Mouse (Mus musculus) T-helper 1 cell (primary cell): ENCODE data around the gene Adpgk.

ENCODE experiments used
- in situ Hi-C: fragments of 300-600 bp; cut with MboI, MseI; formaldehyde crosslinking; loops from one replicate; pipeline ENCODE4 v1.15.1; 2025; ENCODE audit warnings: high pct_unique_total_duplicates

Adpgk gene

DNA sequence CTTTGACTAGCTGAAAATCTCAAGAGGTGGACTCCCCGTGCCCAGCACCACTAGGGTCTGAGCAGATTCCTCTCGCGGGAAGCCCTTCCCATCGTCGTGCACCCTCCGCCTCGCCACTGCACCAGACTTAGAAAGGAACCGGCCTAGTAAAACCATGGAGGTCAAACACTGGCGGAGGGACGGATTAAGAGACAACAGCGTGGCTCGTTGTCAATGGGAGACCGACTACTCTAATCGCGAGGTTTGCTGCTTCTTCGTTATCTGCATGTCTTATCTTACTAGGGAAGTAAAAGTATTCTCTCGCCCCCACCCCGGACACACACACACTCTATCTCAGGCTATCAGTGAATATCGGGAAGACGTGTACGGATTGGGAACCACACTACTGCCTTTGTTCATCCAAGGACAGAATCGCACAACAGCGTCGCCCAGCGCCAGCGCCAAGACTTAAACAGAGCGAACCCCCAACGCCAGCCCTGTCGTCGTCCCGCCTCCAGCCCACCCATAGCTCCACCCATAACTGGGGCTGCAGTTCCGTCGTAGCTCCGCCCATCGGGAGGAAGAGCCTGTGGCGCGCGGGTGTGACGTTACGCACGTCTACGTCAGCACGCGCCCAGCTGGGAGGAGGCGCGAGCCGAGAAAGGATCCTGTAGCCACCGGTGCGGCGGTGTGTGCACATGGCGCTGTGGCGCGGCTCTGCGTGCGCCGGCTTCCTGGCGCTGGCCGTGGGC is at the start of gene Adpgk:
TSS of gene Adpgk (plus strand) at position 602 of the 731 bp plus-strand sequence.
- in situ Hi-C loops: no loop called here

DNA sequence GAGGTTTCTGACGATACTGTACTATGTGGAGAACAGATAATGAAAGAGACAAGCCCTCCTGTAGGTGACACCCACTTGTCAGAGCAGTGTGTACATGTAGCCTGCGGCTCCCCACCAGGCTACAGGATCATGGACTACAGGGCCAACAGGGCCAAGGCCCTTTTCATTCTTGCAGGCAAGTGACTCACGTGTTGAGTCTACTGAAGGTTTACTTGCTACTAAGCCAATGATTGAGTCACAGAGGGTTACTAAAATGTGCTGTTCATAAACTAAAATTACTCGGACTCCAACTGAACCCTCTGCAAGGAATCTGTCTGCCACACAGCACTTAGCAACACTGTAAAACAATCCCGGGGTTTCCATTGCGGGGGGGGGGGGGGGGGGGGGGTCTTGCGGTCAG is 46.2 kb upstream of the Adpgk start:
- in situ Hi-C loops: loop anchor here (25.0 kb wide), 1 partner anchor 733 kb away; no protein-coding TSS in a partner anchor

DNA sequence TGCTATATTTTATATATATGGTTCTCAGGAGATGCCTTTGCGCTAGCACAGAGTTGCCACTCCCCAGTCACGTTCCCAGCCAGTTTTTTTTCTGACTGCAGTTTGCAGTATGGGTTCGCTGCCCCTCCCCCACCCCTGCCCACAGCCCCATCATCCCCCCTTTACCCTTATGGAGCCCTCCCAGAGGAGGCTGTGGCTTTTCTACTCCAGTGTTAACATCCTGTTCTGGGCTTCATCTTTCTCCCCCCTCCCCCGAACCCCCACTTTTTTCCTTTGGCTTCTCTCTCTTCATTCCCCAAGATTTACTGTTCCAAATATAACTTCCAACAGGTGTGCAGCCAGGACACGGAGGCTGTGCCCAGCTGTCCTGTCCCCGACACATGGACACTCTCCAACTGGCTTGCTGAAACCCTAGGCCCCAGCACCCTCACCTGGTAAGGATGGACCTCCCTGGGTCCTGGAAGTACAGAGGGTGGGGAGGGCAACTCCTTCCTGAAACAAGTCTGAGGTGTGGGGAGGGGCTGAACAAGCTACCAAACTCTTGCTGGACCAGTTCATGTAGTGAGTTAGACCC is 44.8 kb upstream of the Adpgk start:
- in situ Hi-C loops: loop anchor here (25.0 kb wide), 1 partner anchor 734 kb away; no protein-coding TSS in a partner anchor

DNA sequence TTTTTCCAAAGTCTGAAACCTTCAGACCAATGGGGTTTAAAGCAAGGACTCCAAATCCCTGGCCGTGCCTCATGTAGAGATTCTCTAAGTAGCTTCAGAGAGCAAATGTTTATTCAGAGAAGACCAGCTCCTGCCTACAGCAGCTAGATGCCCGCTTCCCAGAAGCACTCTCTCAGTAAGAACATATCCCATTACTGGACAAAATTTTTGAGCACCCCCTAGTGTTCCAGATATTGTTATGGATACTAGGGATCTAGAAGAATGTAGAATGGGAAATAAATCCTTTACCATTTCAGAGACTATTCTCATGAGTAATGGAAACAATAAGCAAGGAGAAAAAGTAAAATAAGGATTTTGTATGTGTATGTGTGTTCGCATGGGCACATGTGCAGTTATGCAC is 42.0 kb upstream of the Adpgk start:
- in situ Hi-C loops: loop anchor here (25.0 kb wide), 1 partner anchor 737 kb away; no protein-coding TSS in a partner anchor

DNA sequence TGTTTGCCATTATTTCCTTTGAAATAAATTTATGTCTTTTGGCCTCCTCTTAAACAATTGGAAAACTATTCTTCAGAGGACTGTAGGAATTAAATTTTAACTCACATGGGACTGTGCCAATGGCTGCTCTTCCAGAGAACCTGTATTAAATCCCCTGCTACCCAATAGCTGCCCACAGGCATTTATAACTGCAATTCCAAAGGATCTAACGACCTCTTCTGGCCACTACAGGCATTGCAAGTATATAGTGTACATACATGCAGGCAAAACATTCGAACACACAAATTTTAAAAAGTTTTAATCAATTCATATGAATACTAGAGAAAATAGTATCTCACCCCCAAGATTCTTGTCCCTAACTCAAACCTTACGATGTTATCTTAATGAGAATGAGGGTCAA is 41.1 kb upstream of the Adpgk start:
- in situ Hi-C loops: no loop called here

DNA sequence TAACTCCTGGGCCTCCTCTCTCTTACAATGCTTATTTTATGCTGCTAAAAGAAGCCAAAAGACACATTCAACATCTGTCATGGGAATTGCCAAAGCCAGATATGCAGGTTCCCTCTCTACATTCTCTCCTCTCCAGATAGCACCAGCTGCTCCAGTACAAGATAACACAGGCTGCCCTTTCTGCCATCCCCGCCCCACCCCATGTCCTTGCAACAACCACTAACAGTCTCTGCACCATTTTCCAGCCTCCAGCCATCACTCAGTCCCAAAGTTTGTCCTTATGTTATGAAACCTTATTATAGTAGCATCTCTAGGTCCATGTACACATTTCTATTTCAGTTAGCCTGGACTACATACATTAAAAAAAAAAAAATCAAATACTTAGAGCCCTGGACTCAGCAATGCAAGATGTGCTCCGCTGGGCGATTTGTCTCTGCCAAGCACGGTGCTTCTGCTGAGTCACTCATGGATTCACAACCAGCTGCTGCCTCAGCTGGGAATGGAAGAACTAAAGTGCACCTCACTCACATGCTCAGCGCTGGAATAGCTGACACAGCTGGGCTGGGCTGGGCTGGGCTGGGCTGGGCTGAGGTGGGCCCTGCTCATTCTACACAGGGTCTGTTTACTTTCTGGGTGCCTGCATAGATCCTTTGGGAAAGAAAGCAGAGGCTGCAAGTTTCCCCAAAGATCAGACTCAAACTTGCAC is 36.5 kb upstream of the Adpgk start:
- in situ Hi-C loops: no loop called here

DNA sequence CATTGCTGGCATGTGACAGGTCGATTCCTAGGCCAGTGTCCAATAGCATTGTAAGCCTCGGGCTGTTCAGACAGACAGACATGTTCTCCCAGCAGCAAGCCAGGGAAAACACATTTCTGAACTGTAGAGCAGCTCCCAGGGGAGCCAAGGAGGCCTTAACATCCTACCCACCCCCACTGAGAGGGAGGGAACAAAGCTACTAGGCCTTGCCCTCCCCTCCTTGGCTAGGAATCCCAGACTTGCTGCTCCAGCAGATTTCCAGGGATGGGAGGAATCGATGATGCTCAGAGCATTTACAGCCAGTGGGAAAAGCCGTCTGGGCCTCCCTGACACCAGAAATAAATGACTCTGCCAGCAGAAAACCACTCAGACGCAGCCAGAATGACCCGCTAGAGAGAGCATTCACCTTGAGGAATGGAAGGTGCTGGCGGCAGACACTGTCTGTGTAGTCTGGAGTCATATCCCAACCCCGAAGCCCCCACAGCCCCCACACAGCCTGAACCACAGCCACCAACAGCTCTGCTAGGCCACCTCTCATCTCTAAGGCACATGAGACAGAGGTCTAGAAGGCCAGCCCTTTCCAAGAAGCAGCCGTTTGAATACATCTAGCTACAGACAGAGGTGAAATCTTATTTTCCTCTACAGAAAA is 31.4 kb upstream of the Adpgk start:
- in situ Hi-C loops: no loop called here

DNA sequence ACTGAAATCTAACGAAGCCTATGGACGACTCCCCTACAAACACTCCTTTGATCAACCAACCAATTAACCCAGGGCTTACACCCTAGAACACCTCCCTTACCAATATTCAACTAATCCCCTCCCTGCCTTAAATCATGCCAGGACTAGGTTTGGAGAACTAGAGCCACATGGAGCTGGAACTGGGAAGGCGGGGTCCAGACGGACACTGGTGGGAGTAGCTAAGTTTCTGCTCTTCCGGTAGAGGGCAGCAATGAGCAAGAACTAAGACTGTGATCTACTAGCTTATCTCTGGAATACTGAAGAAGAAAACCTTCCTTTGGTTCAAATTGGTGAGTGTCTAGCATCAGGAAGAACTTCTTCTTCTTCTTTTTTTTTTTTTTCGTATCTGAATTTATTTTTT is 25.0 kb upstream of the Adpgk start:
- in situ Hi-C loops: no loop called here

DNA sequence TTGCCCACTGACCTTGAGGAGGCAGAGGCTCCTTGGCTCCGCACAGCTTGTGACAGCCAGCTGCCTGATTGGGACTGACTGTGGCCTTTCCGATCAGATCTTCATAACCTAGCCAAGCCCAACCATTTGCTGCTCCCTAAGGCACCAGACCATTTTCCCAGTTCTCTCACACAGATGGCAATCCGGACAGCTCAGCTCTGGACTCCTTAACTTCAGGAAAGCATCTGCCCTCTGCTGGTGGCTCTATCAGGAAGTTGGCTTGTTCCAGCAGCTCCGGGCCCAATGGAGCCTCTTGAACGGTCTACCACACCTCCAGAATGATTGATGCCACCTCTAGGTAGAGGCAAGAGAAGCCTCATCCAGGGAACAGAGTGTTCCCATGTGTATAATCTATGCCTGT is 21.6 kb upstream of the Adpgk start:
- in situ Hi-C loops: loop anchor here (5.0 to 10.0 kb wide), 2 partner anchors 257 to 365 kb away; no protein-coding TSS in a partner anchor

DNA sequence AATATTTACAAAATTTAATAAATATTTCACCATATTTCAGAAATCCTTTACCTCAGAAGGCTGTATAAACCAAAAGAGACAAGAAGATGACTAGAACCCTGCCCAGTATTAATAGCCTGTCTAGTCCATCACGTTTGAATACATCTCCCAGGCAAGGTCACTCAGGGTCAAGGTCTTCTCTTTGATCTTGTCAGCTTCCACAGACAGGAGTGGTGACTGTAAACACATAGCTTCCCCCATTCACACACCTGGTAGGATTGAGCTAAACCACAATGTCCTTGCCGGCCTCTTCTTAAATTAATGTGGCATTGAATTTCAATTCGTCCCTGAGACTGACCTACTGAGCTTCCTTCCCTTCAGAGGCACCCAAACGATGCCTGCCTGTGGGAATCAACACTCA is 20.3 kb upstream of the Adpgk start:
- in situ Hi-C loops: loop anchor here (5.0 to 10.0 kb wide), 2 partner anchors 259 to 366 kb away; no protein-coding TSS in a partner anchor

DNA sequence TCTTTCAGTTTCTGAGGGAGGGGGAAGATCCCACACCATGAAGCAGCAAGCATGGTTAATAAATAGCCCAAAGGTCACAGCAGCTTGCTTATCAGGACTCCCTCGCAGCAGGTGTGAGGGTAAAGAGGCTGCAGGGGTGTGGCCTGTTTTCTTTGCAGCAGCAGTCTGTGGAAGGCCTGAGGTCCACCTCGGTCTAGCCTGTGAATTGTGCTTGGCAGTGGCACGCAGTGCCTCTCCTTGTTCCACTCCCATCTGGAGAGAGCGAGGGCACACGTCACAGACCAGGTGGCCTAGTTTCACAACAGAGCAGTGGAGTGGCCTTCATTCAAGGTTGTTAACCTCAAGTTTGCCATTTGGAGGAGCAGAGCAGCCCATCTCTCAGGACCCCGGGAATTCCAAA is 19.6 kb upstream of the Adpgk start:
- in situ Hi-C loops: loop anchor here (5.0 to 10.0 kb wide), 2 partner anchors 259 to 367 kb away; no protein-coding TSS in a partner anchor

DNA sequence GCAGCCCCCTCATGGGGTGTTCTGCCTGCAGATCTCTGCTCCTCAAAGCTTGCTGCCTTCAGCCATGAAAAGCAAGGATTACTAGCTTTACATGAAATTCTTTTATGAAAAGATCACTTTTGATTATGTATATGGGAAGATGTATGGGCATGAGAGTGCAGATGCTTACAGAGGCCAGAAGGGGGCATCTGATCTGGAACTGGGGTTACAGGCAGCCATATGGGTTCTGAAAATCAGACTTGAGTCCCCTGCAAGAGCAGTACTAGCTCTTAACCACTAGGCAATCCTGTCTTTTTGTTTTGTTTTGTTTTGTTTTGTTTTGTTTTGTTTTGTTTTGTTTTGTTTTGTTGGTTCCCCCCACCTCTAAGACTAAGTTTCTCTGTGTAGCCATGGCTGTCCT is 18.2 kb upstream of the Adpgk start:
- in situ Hi-C loops: loop anchor here (5.0 to 10.0 kb wide), 2 partner anchors 261 to 368 kb away; no protein-coding TSS in a partner anchor

DNA sequence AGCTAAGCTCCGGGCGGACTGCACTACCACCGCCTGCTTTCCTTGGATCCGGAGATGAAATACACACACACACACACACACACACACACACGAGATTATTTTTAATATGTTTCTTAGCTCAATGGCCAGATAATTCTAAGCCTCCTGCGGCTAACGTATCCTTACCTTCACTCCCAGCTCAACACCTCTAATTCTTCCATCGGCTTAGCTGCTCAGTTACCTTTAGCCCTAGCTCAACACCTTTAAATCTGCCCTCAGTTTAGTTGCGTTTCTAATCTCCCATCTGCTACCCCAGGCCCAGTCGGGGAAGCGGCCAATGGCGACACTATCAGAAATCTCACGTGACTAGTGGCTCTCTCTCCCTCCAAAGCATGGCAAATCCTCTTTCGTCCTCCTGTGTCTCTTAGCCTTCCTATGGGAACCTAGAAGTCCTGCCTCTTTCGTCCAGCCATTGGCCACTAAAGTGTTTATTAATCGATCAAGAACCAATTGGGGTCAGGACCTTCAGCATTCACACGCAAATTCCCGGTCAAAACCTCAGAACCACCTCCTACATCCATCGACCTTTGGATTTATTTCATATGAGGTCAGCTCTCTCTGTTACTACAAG is 16.4 kb upstream of the Adpgk start:
- in situ Hi-C loops: loop anchor here (5.0 to 10.0 kb wide), 2 partner anchors 263 to 370 kb away; no protein-coding TSS in a partner anchor

DNA sequence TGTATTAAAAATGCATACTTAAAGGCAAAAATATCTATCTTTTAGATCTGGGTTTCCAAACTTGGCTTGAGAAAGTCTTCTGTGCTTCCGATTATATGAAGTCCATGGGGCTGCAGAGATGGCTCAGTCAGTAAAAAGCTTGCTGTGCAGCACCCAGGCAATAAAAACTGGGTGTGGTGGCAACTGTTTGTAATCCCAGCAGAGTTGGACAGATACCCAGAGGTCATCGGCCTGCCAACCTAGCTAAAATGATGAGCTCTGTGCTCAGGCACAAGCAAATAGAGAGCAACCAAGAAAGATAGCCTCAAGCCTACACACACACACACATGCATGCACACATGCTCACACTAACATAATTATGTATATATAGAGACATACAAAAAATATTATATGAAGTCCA is 13.2 kb upstream of the Adpgk start:
- in situ Hi-C loops: loop anchor here (10.0 kb wide), 1 partner anchor 373 kb away; no protein-coding TSS in a partner anchor

DNA sequence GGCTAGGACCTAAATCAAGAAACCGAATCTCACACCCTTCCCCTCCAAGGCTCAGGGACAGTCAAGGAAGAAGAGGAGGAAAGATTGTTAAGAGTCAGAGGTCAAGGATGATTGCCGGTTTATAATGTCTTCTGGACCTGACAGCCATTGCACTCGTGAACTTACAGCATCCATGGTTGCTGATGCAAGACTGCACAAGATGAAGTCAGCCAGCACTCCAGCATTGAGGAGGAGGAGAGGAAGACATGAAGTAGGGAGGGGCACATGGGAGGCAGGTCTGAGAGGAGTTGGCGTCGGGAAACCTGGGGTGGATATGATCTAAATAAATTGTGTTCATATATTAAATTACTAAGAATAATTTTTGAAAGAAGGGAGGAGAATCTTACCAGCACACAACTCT is 12.7 kb upstream of the Adpgk start:
- in situ Hi-C loops: loop anchor here (10.0 kb wide), 1 partner anchor 374 kb away; no protein-coding TSS in a partner anchor

DNA sequence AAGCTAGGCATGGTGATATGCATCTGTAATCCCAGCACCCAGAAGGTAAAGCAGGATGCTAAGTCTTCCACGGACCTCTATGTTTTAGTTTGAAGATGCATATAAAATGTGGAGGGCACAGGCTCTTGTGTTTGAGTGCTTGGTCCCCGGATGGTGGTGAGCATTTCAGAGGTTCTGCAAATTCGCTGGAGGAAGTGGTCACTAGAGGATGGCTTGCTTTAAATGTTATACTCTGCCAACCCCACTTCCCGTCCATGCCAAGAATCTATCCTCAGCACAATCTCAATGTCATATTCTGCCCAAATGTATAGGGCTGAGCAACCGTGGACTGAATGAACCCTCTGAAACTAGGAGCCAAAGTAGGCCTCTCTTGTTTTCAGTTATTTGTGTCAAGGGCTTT is 10.5 kb upstream of the Adpgk start:
- in situ Hi-C loops: loop anchor here (10.0 kb wide), 1 partner anchor 246 kb away; the partner anchor contains the start of gene Neo1

DNA sequence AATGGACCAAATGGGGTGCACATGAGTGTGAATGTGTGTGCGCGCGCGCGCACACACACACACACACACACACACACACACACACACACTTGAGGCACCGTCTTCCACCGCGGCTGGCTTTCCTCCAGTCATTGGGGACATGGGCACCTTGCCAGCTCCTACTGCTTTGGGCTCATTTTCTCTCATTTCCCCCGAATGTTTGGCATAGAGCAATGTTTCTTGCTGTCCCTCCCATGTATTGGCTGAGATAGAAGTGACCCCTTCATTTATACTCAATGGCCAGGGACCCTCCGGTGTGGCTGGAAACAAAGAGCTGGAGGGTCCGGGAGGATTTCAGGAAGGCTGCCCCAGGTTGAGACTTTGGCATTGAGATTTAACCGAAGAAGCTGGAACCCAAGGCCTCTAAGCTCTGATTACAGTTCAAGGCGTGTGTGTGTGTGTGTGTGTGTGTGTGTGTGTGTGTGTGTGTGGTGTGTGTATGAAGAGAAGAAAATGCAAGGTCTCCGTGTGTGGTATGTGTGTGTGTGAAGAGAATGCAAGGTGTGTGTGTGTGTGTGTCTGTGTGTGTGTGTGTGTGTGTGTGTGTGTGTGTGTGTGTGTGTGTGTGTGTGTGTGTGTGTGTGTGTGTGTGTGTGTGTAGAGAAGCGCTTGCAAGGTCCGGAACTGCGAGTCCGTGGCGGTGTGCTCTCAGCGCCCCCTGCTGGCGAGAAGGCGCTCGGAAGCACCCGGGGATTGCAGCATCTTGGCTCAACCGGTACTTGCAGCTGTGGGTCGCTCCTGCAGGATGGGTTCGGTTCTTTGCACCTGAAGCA is 9.3 kb upstream of the Adpgk start:
- in situ Hi-C loops: loop anchor here (10.0 kb wide), 1 partner anchor 247 kb away; the partner anchor contains the start of gene Neo1

DNA sequence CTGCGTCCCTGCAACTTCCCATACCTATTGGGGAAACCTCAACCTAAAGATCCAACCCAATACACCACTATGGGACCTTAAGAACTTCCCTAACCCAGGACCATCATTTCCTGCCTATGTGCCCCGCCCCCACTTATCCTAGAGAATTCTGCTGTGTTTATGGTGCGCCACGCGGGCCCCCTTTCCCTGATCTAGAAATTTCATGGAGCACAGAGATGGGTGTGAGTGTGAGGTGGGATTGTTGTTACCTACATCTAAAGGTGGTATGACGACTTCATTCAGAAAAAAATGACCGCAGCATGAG is 8.7 kb upstream of the Adpgk start:
- in situ Hi-C loops: loop anchor here (10.0 kb wide), 1 partner anchor 248 kb away; the partner anchor contains the start of gene Neo1

DNA sequence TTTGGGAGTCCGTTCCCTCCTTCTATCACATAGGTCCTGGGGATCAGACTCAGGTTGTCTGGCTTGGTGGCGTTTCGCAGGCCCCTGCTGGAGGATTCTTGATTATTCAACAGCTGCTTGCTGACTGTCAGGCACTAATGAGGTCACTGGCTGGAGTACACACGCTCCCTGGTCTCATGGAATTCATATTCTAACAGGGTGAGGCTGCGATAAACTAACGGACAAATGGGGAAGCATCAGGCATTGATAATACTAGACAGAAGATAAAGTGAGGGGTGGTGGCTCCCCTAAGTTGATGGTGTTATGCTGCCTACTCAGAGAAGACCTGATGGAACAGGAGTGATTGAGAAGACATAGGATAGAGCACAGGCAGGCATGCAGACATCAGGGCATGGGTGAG is 5.7 kb upstream of the Adpgk start:
- in situ Hi-C loops: loop anchor here (10.0 kb wide), 1 partner anchor 251 kb away; the partner anchor contains the start of gene Neo1

DNA sequence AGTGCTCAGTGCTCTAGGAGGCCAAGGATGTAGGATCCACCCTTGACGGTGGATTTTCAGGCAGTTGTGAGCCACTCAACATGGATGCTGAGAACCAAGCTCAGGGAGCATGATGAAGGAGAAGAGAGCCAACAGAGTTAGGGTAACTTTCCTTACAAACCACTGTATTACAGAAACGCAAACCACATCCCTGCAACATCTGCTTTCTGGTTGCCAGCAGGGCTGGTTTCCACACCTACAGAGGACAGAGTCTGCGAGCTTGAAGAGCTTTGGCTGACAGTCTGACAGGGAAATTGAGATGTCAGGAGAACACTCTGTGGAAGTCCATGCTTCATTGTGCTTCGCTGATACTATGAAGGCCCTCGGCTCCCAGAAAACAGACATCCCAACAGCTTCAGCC is 3.3 kb upstream of the Adpgk start:
- in situ Hi-C loops: loop anchor here (10.0 kb wide), 1 partner anchor 253 kb away; the partner anchor contains the start of gene Neo1
